Mouse (Mus musculus) inflammation-experienced regulatory T-cells (primary cell): ENCODE data around the gene Rnpepl1. TPM values are rescaled to one million over a fixed set of nuclear protein-coding genes. Genes with fewer than 3 reads are reported as not detected.

Experiments used
- polyA plus RNA-seq, 2 experiments: library from polyadenylated mRNA; unstranded; fragments of 100-300 nt; shearing (Covaris generic); gene quantifications; one replicate each; pipeline ENCODE4 v1.2.1; 2017

Gene Rnpepl1
- polyA plus RNA-seq, result 100 to 1,000 TPM; 121 to 142 TPM

DNA sequence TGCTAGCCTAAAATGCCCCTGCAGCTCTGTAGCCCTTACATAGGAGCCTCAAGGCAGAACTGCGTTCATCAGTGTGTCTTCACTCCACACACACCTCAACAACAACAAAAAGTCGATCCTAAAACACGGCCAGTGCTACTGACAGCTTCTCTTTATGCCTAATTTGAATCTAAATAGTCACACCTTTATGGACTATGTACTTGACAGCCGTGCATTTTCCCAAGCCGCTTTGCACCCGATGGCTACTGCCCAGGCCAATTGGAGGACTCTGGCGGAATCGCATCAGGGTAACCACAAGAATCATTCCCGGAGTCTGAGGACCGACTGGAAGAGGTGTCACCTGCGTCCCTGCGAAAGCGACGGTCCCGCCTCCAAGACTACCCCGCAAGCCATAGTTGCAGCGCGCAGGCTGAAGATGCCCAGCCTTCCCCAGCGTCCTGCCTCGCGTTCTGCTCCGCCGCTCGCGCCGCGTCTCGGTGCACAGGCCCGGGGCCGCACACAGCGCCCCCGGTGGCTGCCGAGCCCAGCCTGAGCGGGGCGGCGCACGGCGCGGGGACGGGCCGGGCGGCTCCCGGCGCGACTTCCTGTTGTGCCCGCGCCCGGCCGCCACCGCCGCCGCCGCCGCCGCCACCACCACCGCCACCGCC, at the start of gene Rnpepl1:
Gene Rnpepl1, plus strand, starts transcription at position 545 of the 647 bp plus-strand sequence.

DNA sequence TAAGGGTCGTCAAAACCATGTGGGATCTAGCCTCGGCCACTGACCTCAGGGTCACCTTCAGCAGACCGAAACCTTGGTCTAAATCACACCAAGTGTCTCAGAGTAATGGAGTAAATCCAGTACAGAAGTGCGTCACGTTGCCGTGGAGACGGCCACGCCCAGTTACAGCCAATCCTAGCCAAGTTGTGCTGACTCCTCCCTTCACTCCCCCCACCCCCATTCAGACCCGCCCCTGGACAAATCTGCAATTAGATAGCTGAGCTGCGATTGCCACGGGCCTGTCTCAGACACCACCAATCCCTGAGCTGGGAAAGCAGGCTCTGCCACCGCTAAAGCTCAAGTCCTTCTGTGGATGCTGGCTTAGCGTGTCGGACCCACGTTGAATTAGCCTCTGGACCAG, 7.8 kb upstream of the Rnpepl1 start, which contains the start of gene Ankmy1:
Gene Ankmy1, minus strand, starts transcription at position 121 of the 400 bp plus-strand sequence.

DNA sequence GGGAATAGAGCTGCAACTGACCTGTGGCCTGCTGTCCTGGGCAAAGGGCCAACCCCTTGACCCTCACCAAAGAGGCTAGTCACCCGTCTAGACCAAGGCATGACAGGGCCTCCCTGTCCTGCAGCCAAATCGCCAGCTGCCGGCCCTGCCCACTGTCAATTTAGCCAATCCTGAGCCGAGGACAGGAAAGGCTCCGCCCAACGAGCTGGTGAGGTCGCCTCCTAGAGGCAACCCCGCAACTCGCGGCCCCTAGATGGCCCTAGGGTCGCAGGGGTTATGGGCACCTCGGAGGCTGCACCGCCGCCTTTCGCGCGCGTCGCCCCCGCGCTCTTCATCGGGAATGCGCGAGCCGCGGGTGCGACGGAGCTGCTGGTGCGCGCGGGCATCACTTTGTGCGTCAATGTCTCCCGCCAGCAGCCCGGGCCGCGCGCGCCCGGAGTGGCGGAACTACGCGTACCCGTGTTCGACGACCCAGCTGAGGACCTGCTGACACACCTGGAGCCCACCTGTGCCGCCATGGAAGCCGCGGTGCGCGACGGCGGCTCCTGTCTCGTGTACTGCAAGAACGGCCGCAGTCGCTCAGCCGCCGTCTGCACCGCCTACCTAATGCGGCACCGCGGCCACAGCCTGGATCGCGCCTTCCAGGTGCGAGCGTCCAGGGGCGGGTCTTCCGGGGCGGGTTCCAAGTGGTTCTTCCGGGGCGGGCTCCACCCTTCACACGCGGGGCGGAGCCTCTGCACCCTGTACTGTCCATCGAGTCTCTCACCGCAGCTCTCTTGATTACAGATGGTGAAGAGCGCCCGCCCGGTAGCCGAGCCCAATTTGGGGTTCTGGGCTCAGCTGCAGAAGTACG, 3.6 kb upstream of the Rnpepl1 start, which contains the start of gene Dusp28:
Gene Dusp28, plus strand, starts transcription at position 203 of the 853 bp plus-strand sequence.

DNA sequence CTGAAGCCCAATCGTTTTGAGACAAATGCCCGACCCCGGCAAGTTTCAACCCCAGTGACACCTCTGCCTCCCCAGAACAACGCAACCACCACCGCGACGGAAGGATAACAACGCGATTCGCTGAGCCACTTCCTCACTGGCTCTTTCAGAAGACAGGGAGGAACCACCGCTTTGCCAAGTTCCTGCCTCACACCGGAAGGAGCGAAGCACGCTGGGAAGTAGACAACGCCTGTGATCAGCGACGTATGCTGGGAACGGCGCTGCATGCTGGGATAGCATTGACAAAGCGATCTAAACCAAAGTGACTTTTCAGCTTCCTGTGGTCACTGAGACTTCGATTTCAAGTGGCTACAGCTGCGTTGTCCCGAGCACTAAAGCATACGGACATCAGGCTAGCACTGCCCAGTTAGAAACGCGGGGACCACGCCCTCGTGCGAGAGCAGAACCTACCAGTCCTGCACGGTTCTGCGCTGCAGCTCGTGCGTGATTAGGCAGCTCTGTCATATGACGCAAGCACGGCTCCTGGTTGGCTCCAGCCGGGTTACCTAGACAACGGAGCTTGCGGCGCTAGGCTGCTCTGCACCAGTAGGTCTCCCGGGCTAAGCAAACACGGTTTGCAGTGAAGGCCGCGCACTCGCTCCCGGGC, 23.7 kb downstream of the Rnpepl1 start, which contains the start of gene Capn10:
Gene Capn10, plus strand, starts transcription at position 195 of the 646 bp plus-strand sequence.

DNA sequence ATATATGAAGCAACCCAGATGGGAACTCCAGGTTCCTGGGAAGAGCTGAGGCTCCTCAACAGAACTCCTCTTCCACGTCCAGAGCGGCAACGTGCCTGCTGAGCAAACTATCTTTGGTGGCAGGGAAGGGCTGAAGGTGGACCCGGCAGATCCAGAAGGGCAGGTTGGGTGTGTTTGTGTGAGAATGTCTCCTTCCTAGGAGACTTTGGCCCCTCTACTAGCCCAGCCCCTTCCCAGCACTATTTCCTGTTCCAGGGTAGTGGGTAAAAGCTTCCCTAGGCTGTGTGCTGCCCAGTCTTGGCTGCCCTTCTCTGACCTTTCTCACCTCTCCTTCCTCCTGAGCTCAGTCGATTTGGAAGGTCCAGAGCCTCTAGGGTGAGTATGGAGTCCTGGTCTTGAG, 40.0 kb downstream of the Rnpepl1 start, which contains the start of gene Gpr35:
Gene Gpr35, plus strand, starts transcription at position 259 of the 400 bp plus-strand sequence.

Other genes starting within 250 kb of the Rnpepl1 start
- gene Gpc1, start 79.1 kb upstream of the Rnpepl1 start, polyA plus RNA-seq, result 1 to 10 TPM; 6.2 to 9.7 TPM
- gene Ankmy1, start 7.9 kb upstream of the Rnpepl1 start, polyA plus RNA-seq, result 1 to 10 TPM in 1 of 2 experiments, under 1 TPM in 1; 0.36 to 6.9 TPM
- 10 to 100 TPM in 1 of 2 experiments, 1 to 10 TPM in 1; 8.8 to 10.4 TPM for gene Dusp28, start 3.8 kb upstream of the Rnpepl1 start, polyA plus RNA-seq
- 10 to 100 TPM; 14.3 to 20.1 TPM for gene Capn10, start 23.6 kb downstream of the Rnpepl1 start, polyA plus RNA-seq
- gene Gpr35, start 40.1 kb downstream of the Rnpepl1 start, polyA plus RNA-seq, result 1 to 10 TPM; 1.0 to 2.0 TPM
- gene Aqp12, start 95.6 kb downstream of the Rnpepl1 start, polyA plus RNA-seq, result 1 to 10 TPM in 1 of 2 experiments, not detected in 1; 1.8 TPM
- gene Kif1a, start 191.2 kb downstream of the Rnpepl1 start, polyA plus RNA-seq, result 1 to 10 TPM in 1 of 2 experiments, not detected in 1; 3.0 TPM
- gene Agxt, start 224.5 kb downstream of the Rnpepl1 start, polyA plus RNA-seq, result not detected